Mouse (Mus musculus) gastrocnemius, postnatal 14 days (tissue): Measurements from ENCODE around the gene Nsdhl. TPM values are rescaled to one million over a fixed set of nuclear protein-coding genes. Genes with fewer than 3 reads are reported as not detected.

ENCODE experiments used
- DNase-seq: peaks from one replicate; pipeline ENCODE4 v3.0.0; 2021; ENCODE audit warnings: mixed read lengths
- intact Hi-C: fragments of 180-260 bp; cut with DNase I; formaldehyde crosslinking; loops from one replicate; pipeline ENCODE4 v1.15.1; 2025; ENCODE audit warnings: low total_unique reads
- microRNA-seq, 2 experiments: library from miRNA; unstranded; fragments of <30 nt; microRNA quantifications; one replicate each; pipeline ENCODE4 v1.2.0; 2021
- total RNA-seq, 2 experiments: library from RNA; stranded (reverse); gene quantifications; 2 replicates each; pipeline ENCODE4 v1.2.3; 2021

Nsdhl gene
- total RNA-seq, 2 experiments from 2014 or later = 5.5 to 8.1 TPM

GRCm38 (mm10) chrX:72990581-72990980 is 72.2 kb downstream of the Nsdhl start:
- intact Hi-C loops = no loop called here
- no peak for DNase-seq

- no peak for DNase-seq
- intact Hi-C loops = no loop called here
Observed at GRCm38 (mm10) chrX:72992291-72992919, 74.0 kb downstream of the Nsdhl start.

GRCm38 (mm10) chrX:72995542-72995941 is 77.2 kb downstream of the Nsdhl start:
- no peak for DNase-seq

GRCm38 (mm10) chrX:73003110-73003509 is 84.8 kb downstream of the Nsdhl start:
- intact Hi-C loops = loop anchor here (5.0 kb wide), 1 partner anchor 1786 kb away; no protein-coding TSS in a partner anchor
- DNase-seq = no peak

More at GRCm38 (mm10) chrX:72995542-72995941, 77.2 kb downstream of the Nsdhl start:
- intact Hi-C loops = no loop called here

- no peak for DNase-seq
- intact Hi-C loops = no loop called here
Observed at GRCm38 (mm10) chrX:73005678-73006077, 87.3 kb downstream of the Nsdhl start.

GRCm38 (mm10) chrX:73007597-73008479 is 89.5 kb downstream of the Nsdhl start:
- DNase-seq = peak; percentile 86
- intact Hi-C loops = no loop called here

Small RNA genes within 50 kb of the gene (microRNA-seq; reads per million reads assigned to microRNA genes)
- 0 to 0.50 reads per million in 2 experiments for gene Mir2137

Other genes starting within 250 kb of the Nsdhl start
- under 1 TPM; 0.04 to 0.12 TPM for gene Gabrq, start 93.4 kb upstream of the Nsdhl start, total RNA-seq
- 10 to 100 TPM; 22.7 to 25.5 TPM for gene Cetn2, start 146 bp upstream of the Nsdhl start, total RNA-seq
- 1 to 10 TPM; 5.5 to 8.7 TPM for gene Zfp185, start 68.8 kb downstream of the Nsdhl start, total RNA-seq
- not detected for gene Pnma5, start 118.5 kb downstream of the Nsdhl start, total RNA-seq
- not detected for gene Pnma3, start 146.2 kb downstream of the Nsdhl start, total RNA-seq
- under 1 TPM in 1 of 2 experiments, not detected in 1; 0.82 TPM for gene Xlr4a, start 163.9 kb downstream of the Nsdhl start, total RNA-seq
- under 1 TPM; 0.38 to 0.68 TPM for gene Xlr3a, start 178.5 kb downstream of the Nsdhl start, total RNA-seq
- gene Gm14685, start 198.5 kb downstream of the Nsdhl start, total RNA-seq = not detected
- gene Xlr5b, start 230.2 kb downstream of the Nsdhl start, total RNA-seq = not detected
- not detected for gene DXBay18, start 230.9 kb downstream of the Nsdhl start, total RNA-seq